Mouse (Mus musculus) forebrain, postnatal 0 days (tissue): ENCODE results near the gene E330009J07Rik. TPM values are rescaled to one million over a fixed set of nuclear protein-coding genes. Genes with fewer than 3 reads are reported as not detected.

Experiments used
- ATAC-seq: fragments of 200-750 bp; cut with Nextera tagmentation; 2 replicates; pipeline ENCODE4 v1.8.0; 2017; ENCODE audit warnings: mild to moderate bottlenecking, moderate library complexity
- DNase-seq: peaks from one replicate; pipeline ENCODE4 v3.0.0-alpha.2; 2015
- H3K27ac ChIP-seq: fragments of 300-500 bp; sonication (generic); 2 replicates; pipeline ENCODE4 v1.5.1; 2014; ENCODE audit warnings: low read depth, mild to moderate bottlenecking, antibody characterized with exemption, low read length, moderate library complexity, mixed read lengths
- H3K27me3 ChIP-seq: fragments of 300-500 bp; sonication (generic); 2 replicates; pipeline ENCODE4 v1.6.1; 2014; ENCODE audit warnings: mild to moderate bottlenecking, low read length, mixed read lengths; ENCODE audit not compliant: insufficient read depth
- H3K36me3 ChIP-seq: fragments of 300-500 bp; sonication (generic); 2 replicates; pipeline ENCODE4 v1.6.1; 2014; ENCODE audit warnings: mild to moderate bottlenecking, moderate library complexity; ENCODE audit not compliant: insufficient read depth
- H3K4me1 ChIP-seq: fragments of 300-500 bp; sonication (generic); 2 replicates; pipeline ENCODE4 v1.6.1; 2014; ENCODE audit warnings: antibody characterized with exemption; ENCODE audit not compliant: insufficient read depth
- H3K4me2 ChIP-seq: fragments of 300-500 bp; sonication (generic); 2 replicates; pipeline ENCODE4 v1.6.1; 2014; ENCODE audit warnings: low read depth, mild to moderate bottlenecking, moderate library complexity
- H3K4me3 ChIP-seq: fragments of 300-500 bp; sonication (generic); 2 replicates; pipeline ENCODE4 v1.5.1; 2014; ENCODE audit warnings: low read depth, low read length, mixed read lengths
- H3K9ac ChIP-seq: fragments of 300-500 bp; sonication (generic); 2 replicates; pipeline ENCODE4 v1.6.1; 2014; ENCODE audit warnings: mild to moderate bottlenecking
- H3K9me3 ChIP-seq: fragments of 300-500 bp; sonication (generic); 2 replicates; pipeline ENCODE4 v1.6.1; 2016; ENCODE audit warnings: low read length
- CTCF ChIP-seq: sonication (generic); IDR thresholded peaks from 2 replicates; pipeline ENCODE4 v1.5.1; 2016; ENCODE audit warnings: antibody characterized with exemption, control low read depth, low read depth
- WGBS: fragments of 180-500 bp; shearing (Covaris S2); extraction: QIAGEN DNeasy Blood & Tissue Kit; methylation state at CpG from one replicate; pipeline ENCODE4 v1.1.7; 2014; 5-methylcytosine and 5-hydroxymethylcytosine counted together
- polyA plus RNA-seq: library from polyadenylated mRNA; unstranded; fragments of >200 nt; fragmentation: Nextera tagmentation; extraction: Ambion mirVana; gene quantifications from 2 replicates; pipeline ENCODE4 v1.2.1, GENCODE M21; 2015
- total RNA-seq: library from RNA; depleted of rRNA; stranded (reverse); fragments of >200 nt; gene quantifications from 2 replicates; pipeline ENCODE4 v1.2.3, GENCODE M21; 2014; rRNA removed

The E330009J07Rik gene
- total and polyA plus RNA-seq, 2 experiments from 2014 or later: 10.2 to 26.4 TPM

- Histone ChIP-seq H3K9ac (no peak overlapping the region), H3K4me3 (no peak overlapping the region), H3K4me1 (no peaks in the 10 kb centered on the region), H3K36me3 (peaks cover 10% of the 10 kb centered on the region), H3K4me2 (no peak overlapping the region), H3K27me3 (no peaks in the 10 kb centered on the region), H3K9me3 (no peaks in the 10 kb centered on the region), H3K27ac (no peak overlapping the region)
- peak; percentile 9 for DNase-seq
- TF ChIP-seq CTCF: peak; percentile 49
- no peak for ATAC-seq
- WGBS: 94% methylated on average over 7 of the region's 7 CpGs
These were observed 82.6 kb downstream of the E330009J07Rik start for GRCm38 (mm10) chr6:40353360-40353759.

Other genes with a start within 250 kb of the E330009J07Rik start
- 73.8 and 85.1 TPM in 2 replicates for gene Agk, start 111.0 kb downstream of the E330009J07Rik start, total RNA-seq
- 50.9 and 60.5 TPM in 2 replicates for gene Agk, start 111.0 kb downstream of the E330009J07Rik start, polyA plus RNA-seq
- gene Wee2, start 3.0 kb upstream of the E330009J07Rik start, total RNA-seq: not detected in 2 replicates
- gene Wee2, start 3.0 kb upstream of the E330009J07Rik start, polyA plus RNA-seq: 0.13 TPM in 2 replicates
- 25.3 and 29.9 TPM in 2 replicates for gene Ssbp1, start 35.2 kb upstream of the E330009J07Rik start, total RNA-seq
- gene Ssbp1, start 35.2 kb upstream of the E330009J07Rik start, polyA plus RNA-seq: 77.2 and 83.1 TPM in 2 replicates
- gene Tas2r137, start 55.1 kb upstream of the E330009J07Rik start, total RNA-seq: 0.14 and 0.38 TPM in 2 replicates
- gene Tas2r137, start 55.1 kb upstream of the E330009J07Rik start, polyA plus RNA-seq: not detected in 2 replicates
- gene Tas2r108, start 57.4 kb upstream of the E330009J07Rik start, total RNA-seq: 1.8 TPM in 1 of 2 replicates, not detected in the other
- gene Tas2r108, start 57.4 kb upstream of the E330009J07Rik start, polyA plus RNA-seq: not detected in 2 replicates
- not detected in 2 replicates for gene Prss37, start 83.4 kb upstream of the E330009J07Rik start, total RNA-seq
- gene Prss37, start 83.4 kb upstream of the E330009J07Rik start, polyA plus RNA-seq: not detected in 2 replicates
- gene Olfr461, start 118.9 kb upstream of the E330009J07Rik start, total RNA-seq: not detected in 2 replicates
- 0.07 TPM in 1 of 2 replicates, not detected in the other for gene Olfr461, start 118.9 kb upstream of the E330009J07Rik start, polyA plus RNA-seq
- not detected in 2 replicates for gene Olfr460, start 133.4 kb upstream of the E330009J07Rik start, total RNA-seq
- not detected in 2 replicates for gene Olfr460, start 133.4 kb upstream of the E330009J07Rik start, polyA plus RNA-seq
- gene Clec5a, start 149.7 kb upstream of the E330009J07Rik start, total RNA-seq: 0.23 and 0.52 TPM in 2 replicates
- 0.88 and 1.0 TPM in 2 replicates for gene Clec5a, start 149.7 kb upstream of the E330009J07Rik start, polyA plus RNA-seq
- gene Tas2r138, start 177.2 kb upstream of the E330009J07Rik start, total RNA-seq: not detected in 2 replicates
- gene Tas2r138, start 177.2 kb upstream of the E330009J07Rik start, polyA plus RNA-seq: not detected in 2 replicates
- gene Mgam, start 192.7 kb upstream of the E330009J07Rik start, total RNA-seq: 0.23 and 0.62 TPM in 2 replicates
- 0.05 and 0.21 TPM in 2 replicates for gene Mgam, start 192.7 kb upstream of the E330009J07Rik start, polyA plus RNA-seq